Mouse (Mus musculus) cerebellum, adult 2 months (tissue): ENCODE measurements around the gene Fkbp6. TPM values are rescaled to one million over a fixed set of nuclear protein-coding genes. Genes with fewer than 3 reads are reported as not detected.

Experiments used
- DNase-seq, 2 experiments: peaks; one replicate each; pipeline ENCODE4 v3.0.0; 2021
- H3K27ac ChIP-seq: fragments of 200-500 bp; 2 replicates; pipeline ENCODE4 v1.5.1; 2012; ENCODE audit warnings: low read length, control low read depth, inconsistent platforms; ENCODE audit not compliant: insufficient read depth
- H3K27me3 ChIP-seq: fragments of 200-500 bp; 2 replicates; pipeline ENCODE4 v1.6.1; 2012; ENCODE audit warnings: inconsistent platforms, mild to moderate bottlenecking, low read length, moderate library complexity; ENCODE audit not compliant: control insufficient read depth, insufficient read depth
- H3K4me1 ChIP-seq: fragments of 200-500 bp; 2 replicates; pipeline ENCODE4 v1.6.1; 2011; ENCODE audit warnings: low read length; ENCODE audit not compliant: control insufficient read depth, insufficient read depth
- H3K4me3 ChIP-seq: fragments of 200-500 bp; replicated peaks from 2 replicates; pipeline ENCODE3; 2011; ENCODE audit warnings: mild to moderate bottlenecking, low read depth, low read length, control low read depth; ENCODE audit not compliant: insufficient read depth
- CTCF ChIP-seq: fragments of 200-500 bp; IDR thresholded peaks from 2 replicates; pipeline ENCODE4 v1.5.1; 2011; ENCODE audit warnings: low read depth, mild to moderate bottlenecking, control low read depth, low read length, moderate library complexity, borderline replicate concordance; ENCODE audit not compliant: insufficient read depth
- POLR2A ChIP-seq: fragments of 200-500 bp; IDR thresholded peaks from 2 replicates; pipeline ENCODE4 v1.6.1; 2011; ENCODE audit warnings: low read length, control low read depth, borderline replicate concordance; ENCODE audit not compliant: insufficient read depth
- WGBS: fragments of 180-500 bp; shearing (Covaris S2); methylation state at CpG from one replicate; pipeline ENCODE4 v1.1.7; 2018; 5-methylcytosine and 5-hydroxymethylcytosine counted together
- polyA plus RNA-seq: library from polyadenylated mRNA; depleted of rRNA; stranded (reverse); fragments of >200 nt; gene quantifications from 2 replicates; pipeline ENCODE4 v1.2.3, GENCODE M21; 2012

Gene Fkbp6
- polyA plus RNA-seq, 1 experiment = not detected

GRCm38 (mm10) chr5:135322197-135322596, 27.6 kb downstream of the Fkbp6 start:
- H3K27me3 ChIP-seq = no peaks in the 10 kb centered on the region
- 90% methylated on average over 1 of the region's 1 CpGs for WGBS
- H3K4me1 ChIP-seq = no peaks in the 10 kb centered on the region
- TF ChIP-seq POLR2A (no peak), CTCF (no peak)
- no peak for DNase-seq
- no peak overlapping the region for H3K4me3 ChIP-seq
- no peak overlapping the region for H3K27ac ChIP-seq

GRCm38 (mm10) chr5:135319856-135320255, 30.0 kb downstream of the Fkbp6 start:
- H3K4me1 ChIP-seq = no peaks in the 10 kb centered on the region
- DNase-seq = no peak
- H3K4me3 ChIP-seq = no peak overlapping the region
- no peaks in the 10 kb centered on the region for H3K27me3 ChIP-seq
- H3K27ac ChIP-seq = no peak overlapping the region
- 48% methylated on average over 2 of the region's 2 CpGs for WGBS
- TF ChIP-seq POLR2A = no peak
- no peak for TF ChIP-seq CTCF

- 85% methylated on average over 3 of the region's 3 CpGs for WGBS
- no peaks in the 10 kb centered on the region for H3K4me1 ChIP-seq
- no peak overlapping the region for H3K4me3 ChIP-seq
- TF ChIP-seq POLR2A (no peak), CTCF (no peak)
- H3K27ac ChIP-seq = no peak overlapping the region
- no peaks in the 10 kb centered on the region for H3K27me3 ChIP-seq
- no peak for DNase-seq
Measured at GRCm38 (mm10) chr5:135316177-135316576, 33.7 kb downstream of the Fkbp6 start.

- no peaks in the 10 kb centered on the region for H3K4me1 ChIP-seq
- DNase-seq = no peak
- H3K4me3 ChIP-seq = no peak overlapping the region
- WGBS = 33% methylated on average over 10 of the region's 10 CpGs
- no peak overlapping the region for H3K27ac ChIP-seq
- TF ChIP-seq CTCF (no peak), POLR2A (no peak)
- no peaks in the 10 kb centered on the region for H3K27me3 ChIP-seq
Measured at GRCm38 (mm10) chr5:135306321-135306965, 43.4 kb downstream of the Fkbp6 start.

GRCm38 (mm10) chr5:135302454-135302853, 47.4 kb downstream of the Fkbp6 start:
- no peaks in the 10 kb centered on the region for H3K4me1 ChIP-seq
- DNase-seq = no peak
- H3K27me3 ChIP-seq = no peaks in the 10 kb centered on the region
- no peak overlapping the region for H3K4me3 ChIP-seq
- 87% methylated on average over 3 of the region's 3 CpGs for WGBS
- no peak overlapping the region for H3K27ac ChIP-seq
- TF ChIP-seq POLR2A (no peak), CTCF (no peak)

- DNase-seq = no peak
- Histone ChIP-seq H3K4me3 (no peak overlapping the region), H3K4me1 (no peaks in the 10 kb centered on the region), H3K27ac (no peak overlapping the region), H3K27me3 (no peaks in the 10 kb centered on the region)
- TF ChIP-seq POLR2A = no peak
- no peak for TF ChIP-seq CTCF
- WGBS = 30% methylated on average over 3 of the region's 3 CpGs
Measured at GRCm38 (mm10) chr5:135301916-135302315, 47.9 kb downstream of the Fkbp6 start.

- DNase-seq = no peak
- no peak overlapping the region for H3K4me3 ChIP-seq
- WGBS = 84% methylated on average over 2 of the region's 2 CpGs
- no peak overlapping the region for H3K27ac ChIP-seq
- H3K4me1 ChIP-seq = no peaks in the 10 kb centered on the region
- H3K27me3 ChIP-seq = no peaks in the 10 kb centered on the region
- TF ChIP-seq CTCF = no peak
- no peak for TF ChIP-seq POLR2A
Measured at GRCm38 (mm10) chr5:135292001-135292400, 57.8 kb downstream of the Fkbp6 start.

- WGBS = 48% methylated on average over 4 of the region's 4 CpGs
- no peak for TF ChIP-seq CTCF
- no peak for TF ChIP-seq POLR2A
- Histone ChIP-seq H3K27ac (no peak overlapping the region), H3K4me1 (no peaks in the 10 kb centered on the region), H3K27me3 (no peaks in the 10 kb centered on the region), H3K4me3 (no peak overlapping the region)
- DNase-seq = no peak
Measured at GRCm38 (mm10) chr5:135291193-135291592, 58.7 kb downstream of the Fkbp6 start.
